Mouse (Mus musculus): ENCODE data around the gene Pacsin1.
"Not testable (repeated sequence)": the region's sequence is repeated elsewhere in the genome, so short reads cannot be mapped to it uniquely, and the experiment has no call there.

Pacsin1 gene

GRCm38 (mm10) chr17:27636132-27637020, 18.9 kb upstream of the Pacsin1 start, which contains the start of gene Rps10:
Gene Rps10 (minus strand): TSS chr17:27636669.
- DNase-seq (ENCODE audit: low spot score) = no peak

- no peak for DNase-seq (ENCODE audit: low spot score)
Measured at GRCm38 (mm10) chr17:27637333-27637732, 18.0 kb upstream of the Pacsin1 start.

- DNase-seq (ENCODE audit: low spot score) = no peak
Measured at GRCm38 (mm10) chr17:27638921-27639332, 16.4 kb upstream of the Pacsin1 start.

- not testable (repeated sequence) for DNase-seq (ENCODE audit: low spot score)
Measured at GRCm38 (mm10) chr17:27639851-27640250, 15.5 kb upstream of the Pacsin1 start.

- DNase-seq (ENCODE audit: low spot score) = no peak
Measured at GRCm38 (mm10) chr17:27642491-27643062, 12.7 kb upstream of the Pacsin1 start.

- no peak for DNase-seq (ENCODE audit: low spot score)
Measured at GRCm38 (mm10) chr17:27643101-27643500, 12.2 kb upstream of the Pacsin1 start.

- no peak for DNase-seq (ENCODE audit: low spot score)
Measured at GRCm38 (mm10) chr17:27643756-27644155, 11.6 kb upstream of the Pacsin1 start.

- no peak for DNase-seq (ENCODE audit: low spot score)
Measured at GRCm38 (mm10) chr17:27644572-27644971, 10.7 kb upstream of the Pacsin1 start.

GRCm38 (mm10) chr17:27645807-27646206, 9.5 kb upstream of the Pacsin1 start:
- DNase-seq (ENCODE audit: low spot score) = no peak

GRCm38 (mm10) chr17:27650160-27650559, 5.1 kb upstream of the Pacsin1 start:
- DNase-seq (ENCODE audit: low spot score) = peak; percentile 77

- DNase-seq (ENCODE audit: low spot score) = no peak
Measured at GRCm38 (mm10) chr17:27650586-27650985, 4.7 kb upstream of the Pacsin1 start.

- DNase-seq (ENCODE audit: low spot score) = peak; percentile 32
Measured at GRCm38 (mm10) chr17:27652046-27652790, 3.1 kb upstream of the Pacsin1 start.

GRCm38 (mm10) chr17:27653253-27653959, 1.9 kb upstream of the Pacsin1 start:
- DNase-seq (ENCODE audit: low spot score) = no peak

GRCm38 (mm10) chr17:27656011-27656399, 696 bp downstream of the Pacsin1 start:
- peak; percentile 50 for DNase-seq (ENCODE audit: low spot score)

- no peak for DNase-seq (ENCODE audit: low spot score)
Measured at GRCm38 (mm10) chr17:27656414-27656813, 1.1 kb downstream of the Pacsin1 start.

- DNase-seq (ENCODE audit: low spot score) = no peak
Measured at GRCm38 (mm10) chr17:27657123-27657522, 1.8 kb downstream of the Pacsin1 start.

GRCm38 (mm10) chr17:27658767-27659166, 3.5 kb downstream of the Pacsin1 start:
- no peak for DNase-seq (ENCODE audit: low spot score)

- no peak for DNase-seq (ENCODE audit: low spot score)
Measured at GRCm38 (mm10) chr17:27671720-27672119, 16.4 kb downstream of the Pacsin1 start.

GRCm38 (mm10) chr17:27673945-27674344, 18.6 kb downstream of the Pacsin1 start:
- no peak for DNase-seq (ENCODE audit: low spot score)

GRCm38 (mm10) chr17:27675453-27675852, 20.1 kb downstream of the Pacsin1 start:
- DNase-seq (ENCODE audit: low spot score) = no peak

GRCm38 (mm10) chr17:27676270-27676669, 21.0 kb downstream of the Pacsin1 start:
- no peak for DNase-seq (ENCODE audit: low spot score)

GRCm38 (mm10) chr17:27677756-27678155, 22.4 kb downstream of the Pacsin1 start:
- no peak for DNase-seq (ENCODE audit: low spot score)

Data from T-cell, adult 2 months (primary cell).